Comparison of ENCODE assay signal across 8 mouse cellular contexts in the genomic region with DNA sequence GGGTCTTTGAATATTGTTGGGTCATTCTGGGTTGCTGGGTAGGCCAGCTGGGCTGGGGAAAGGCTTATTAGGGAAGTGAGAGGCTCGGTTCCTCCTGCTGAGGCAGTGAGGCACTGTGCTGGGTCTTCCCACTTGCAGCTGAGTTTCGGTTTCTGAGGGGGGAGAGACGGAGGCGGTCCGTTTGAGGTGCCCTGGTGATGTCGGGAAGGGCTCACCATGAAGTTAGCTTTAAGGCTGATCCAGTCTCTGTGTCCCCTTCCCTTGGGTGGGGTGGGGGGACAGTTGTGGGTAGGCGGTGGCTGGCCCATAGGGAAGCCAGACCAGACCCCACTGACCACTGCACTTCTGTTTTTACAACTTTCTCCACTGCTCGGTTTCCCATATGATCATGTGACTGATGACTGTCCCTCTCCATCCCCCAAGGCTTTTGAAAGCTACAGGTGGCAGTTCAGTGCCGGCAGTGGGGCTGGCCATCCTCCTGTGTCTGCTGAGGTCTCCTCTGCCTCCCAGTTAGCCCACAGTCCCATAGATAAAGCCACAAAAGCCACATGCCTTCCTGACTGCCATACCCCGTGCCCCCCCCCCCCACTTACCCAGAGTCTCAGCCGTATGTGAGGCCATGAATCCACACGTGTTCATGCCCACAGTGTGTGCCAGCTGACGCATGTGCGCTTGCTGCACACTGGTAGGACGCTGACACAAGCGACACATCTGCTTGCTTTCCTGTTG. TPM values are rescaled to one million over a fixed set of nuclear protein-coding genes. Genes with fewer than 3 reads are reported as not detected.
DNase-seq lines count a peak whose midpoint lies in the region; ATAC-seq and TF ChIP-seq lines count a peak whose summit lies in the region.

No protein-coding gene starts in this region.

- peak overlapping the region; percentile 24 to 60 (median 43) for H3K4me3 ChIP-seq in CH12.LX (replicated peaks in 1 of 3; ENCODE audit: low read depth in 2 of 3, low read length in 2 of 3, poor library complexity in 1 of 3)
- no peak overlapping the region for H3K4me3 ChIP-seq in embryonic facial prominence, embryonic 13.5 days
- H3K4me3 ChIP-seq in liver, embryonic 15.5 days (replicated peaks): peak overlapping the region; percentile 37
- 0 out of 2 replicates have a peak overlapping the region, but pooled peaks have one; percentile 6 for H3K4me3 ChIP-seq in stomach, embryonic 16.5 days (replicated peaks; ENCODE audit: low read length)
- H3K4me3 ChIP-seq in forebrain, embryonic 16.5 days (replicated peaks; ENCODE audit: low read length): no peak overlapping the region

- no peak for TF ChIP-seq RAD21 in CH12.LX (IDR thresholded peaks at IDR 0.05; ENCODE audit: low read depth, low read length)

- DNase-seq in kidney, adult 18-20 months: peak; percentile 6
- DNase-seq in kidney, adult 9 months: no peak
- DNase-seq in CH12.LX (ENCODE audit: extremely low read depth): peak; percentile 99

- peak; percentile 68 for TF ChIP-seq POLR2A in CH12.LX (IDR thresholded peaks at IDR 0.05; ENCODE audit: low read depth, low read length)

- H3K27me3 ChIP-seq in CH12.LX (replicated peaks): no peaks in the 10 kb centered on the region
- no peaks in the 10 kb centered on the region for H3K27me3 ChIP-seq in embryonic facial prominence, embryonic 13.5 days
- peaks cover 53% of the 10 kb centered on the region for H3K27me3 ChIP-seq in liver, embryonic 15.5 days
- no peaks in the 10 kb centered on the region for H3K27me3 ChIP-seq in stomach, embryonic 16.5 days (ENCODE audit: control insufficient read depth, insufficient read depth, low read length)
- H3K27me3 ChIP-seq in forebrain, embryonic 16.5 days (replicated peaks; ENCODE audit: control insufficient read depth, insufficient read depth, low read length): no peaks in the 10 kb centered on the region

- H3K4me2 ChIP-seq in CH12.LX (ENCODE audit: insufficient read depth, low read depth, poor library complexity, severe bottlenecking): peak overlapping the region; percentile 41
- H3K4me2 ChIP-seq in embryonic facial prominence, embryonic 13.5 days: peak overlapping the region; percentile 15; the same call in 1 of the 2 replicates
- peak overlapping the region; percentile 45 for H3K4me2 ChIP-seq in liver, embryonic 15.5 days
- H3K4me2 ChIP-seq in stomach, embryonic 16.5 days (ENCODE audit: low read depth, low read length): peak overlapping the region; percentile 1; the same call in 1 of the 2 replicates
- no peak overlapping the region for H3K4me2 ChIP-seq in forebrain, embryonic 16.5 days (ENCODE audit: low read length)

- peak overlapping the region; percentile 14; the same call in 1 of the 2 replicates for H3K9ac ChIP-seq in CH12.LX (ENCODE audit: insufficient read depth, low read depth)
- H3K9ac ChIP-seq in embryonic facial prominence, embryonic 13.5 days: peak overlapping the region; percentile 49; the same call in 1 of the 2 replicates
- H3K9ac ChIP-seq in liver, embryonic 15.5 days: peak overlapping the region; percentile 25; the same call in 1 of the 2 replicates
- H3K9ac ChIP-seq in stomach, embryonic 16.5 days (ENCODE audit: low read length): peak overlapping the region; percentile 38
- no peak overlapping the region for H3K9ac ChIP-seq in forebrain, embryonic 16.5 days (replicated peaks; ENCODE audit: low read depth, low read length)

- TF ChIP-seq CTCF in CH12.LX (conservative IDR thresholded peaks at IDR 0.05 in 1 of 2, IDR thresholded peaks at IDR 0.05 in 1 of 2; ENCODE audit: low read depth in 2 of 2, low read length in 2 of 2): no peak

- dilution Hi-C loops in CH12.LX (cut with MboI; ENCODE audit: extremely low pct_ligation_motif_present, extremely low pct_unique_long_range_greater_than_20kb, low sequenced_read_pairs): no loop called here

- H3K79me2 ChIP-seq in CH12.LX (replicated peaks; ENCODE audit: control insufficient read depth, extremely low read depth, insufficient read depth, poor library complexity, severe bottlenecking): no peaks in the 10 kb centered on the region

- H3K4me1 ChIP-seq in CH12.LX (ENCODE audit: control insufficient read depth in 1 of 2, insufficient read depth in 2 of 2): peaks cover 27 to 53% of the 10 kb centered on the region in 2 experiments
- peaks cover 44% of the 10 kb centered on the region for H3K4me1 ChIP-seq in embryonic facial prominence, embryonic 13.5 days
- peaks cover 42% of the 10 kb centered on the region for H3K4me1 ChIP-seq in liver, embryonic 15.5 days (replicated peaks)
- H3K4me1 ChIP-seq in stomach, embryonic 16.5 days (ENCODE audit: control insufficient read depth, insufficient read depth, low read length): peaks cover 25% of the 10 kb centered on the region
- H3K4me1 ChIP-seq in forebrain, embryonic 16.5 days (replicated peaks; ENCODE audit: control insufficient read depth, insufficient read depth, low read length): peaks cover 23% of the 10 kb centered on the region

- peak; percentile 98 for TF ChIP-seq EP300 in CH12.LX (IDR thresholded peaks at IDR 0.05; ENCODE audit: low read length)

- WGBS in embryonic facial prominence, embryonic 13.5 days: 67% methylated on average over 16 of the region's 16 CpGs
- 20% methylated on average over 16 of the region's 16 CpGs for WGBS in liver, embryonic 15.5 days (ENCODE audit: insufficient replicate concordance)
- 59% methylated on average over 16 of the region's 16 CpGs for WGBS in stomach, embryonic 16.5 days
- WGBS in forebrain, embryonic 16.5 days: 66% methylated on average over 16 of the region's 16 CpGs

- in situ Hi-C loops in CH12.LX (cut with MboI; ENCODE audit: low pct_ligation_motif_present, low pct_unique_long_range_greater_than_20kb, low sequenced_read_pairs): loop anchor here (5.0 kb wide), 1 partner anchor 130 kb away; no protein-coding TSS in a partner anchor

- no peak for ATAC-seq in embryonic facial prominence, embryonic 13.5 days (ENCODE audit: insufficient number of reproducible peaks, insufficient read depth, low FRiP score, low TSS enrichment, low read depth)
- no peak for ATAC-seq in liver, embryonic 15.5 days (ENCODE audit: insufficient read depth)
- no peak for ATAC-seq in stomach, embryonic 16.5 days (ENCODE audit: insufficient read depth, low FRiP score)
- no peak for ATAC-seq in erythroid progenitor cell, adult 5-6 weeks (replicated peaks; ENCODE audit: low FRiP score, poor library complexity, severe bottlenecking)
- no peak for ATAC-seq in forebrain, embryonic 16.5 days

- peaks cover 21 to 35% of the 10 kb centered on the region in 2 experiments for H3K36me3 ChIP-seq in CH12.LX (replicated peaks in 1 of 2; ENCODE audit: control insufficient read depth in 1 of 2, insufficient read depth in 1 of 2, low read length in 1 of 2)
- H3K36me3 ChIP-seq in embryonic facial prominence, embryonic 13.5 days: peaks cover 38% of the 10 kb centered on the region
- peaks cover 15% of the 10 kb centered on the region for H3K36me3 ChIP-seq in liver, embryonic 15.5 days (replicated peaks)
- 0 out of 2 replicates have a peak, but pooled peaks cover 15% of the 10 kb centered on the region for H3K36me3 ChIP-seq in stomach, embryonic 16.5 days (ENCODE audit: control insufficient read depth, insufficient read depth, low read length)
- no peaks in the 10 kb centered on the region; the same call in 1 of the 2 replicates for H3K36me3 ChIP-seq in forebrain, embryonic 16.5 days (ENCODE audit: control insufficient read depth, insufficient read depth)

- H3K9me3 ChIP-seq in CH12.LX (replicated peaks; ENCODE audit: low read length): peaks cover 14% of the 10 kb centered on the region
- no peaks in the 10 kb centered on the region for H3K9me3 ChIP-seq in embryonic facial prominence, embryonic 13.5 days
- no peaks in the 10 kb centered on the region for H3K9me3 ChIP-seq in liver, embryonic 15.5 days (replicated peaks)
- H3K9me3 ChIP-seq in stomach, embryonic 16.5 days (replicated peaks; ENCODE audit: control insufficient read depth, low read length): no peaks in the 10 kb centered on the region
- H3K9me3 ChIP-seq in forebrain, embryonic 16.5 days (ENCODE audit: control insufficient read depth, low read length): no peaks in the 10 kb centered on the region

- peak overlapping the region; percentile 88 for H3K27ac ChIP-seq in CH12.LX (ENCODE audit: insufficient read depth, low read depth)
- no peak overlapping the region for H3K27ac ChIP-seq in embryonic facial prominence, embryonic 13.5 days
- H3K27ac ChIP-seq in liver, embryonic 15.5 days (replicated peaks): peak overlapping the region; percentile 34
- 0 out of 2 replicates have a peak overlapping the region, but pooled peaks have one; percentile 27 for H3K27ac ChIP-seq in stomach, embryonic 16.5 days (ENCODE audit: low read length)
- H3K27ac ChIP-seq in forebrain, embryonic 16.5 days (ENCODE audit: low read length): no peak overlapping the region

RNA-seq across cellular contexts. Expression of gene Grn, which starts 2.2 kb away (rescaled TPM):
- total RNA-seq in CH12.LX (2012; rRNA removed): 106 and 165 TPM in 2 replicates
- total RNA-seq in CH12.LX (2014; rRNA removed): 63.7 and 80.6 TPM in 2 replicates
- polyA plus RNA-seq in CH12.LX (2012; ENCODE audit: insufficient read length, low read depth): 420 and 453 TPM in 2 replicates
- 124 and 126 TPM in 2 replicates for polyA plus RNA-seq in embryonic facial prominence, embryonic 13.5 days (2015; fragmentation: Nextera tagmentation; extraction: Ambion mirVana)
- 94.8 and 121 TPM in 2 replicates for polyA plus RNA-seq in liver, embryonic 15.5 days (2015; fragmentation: Nextera tagmentation; extraction: Ambion mirVana)
- polyA plus RNA-seq in stomach, embryonic 16.5 days (2015; fragmentation: Nextera tagmentation; extraction: Ambion mirVana): 187 and 207 TPM in 2 replicates
- total RNA-seq in erythroid progenitor cell, adult 5-6 weeks (2015; ENCODE audit: low replicate concordance): 90.1 and 125 TPM in 2 replicates
- total RNA-seq in erythroid progenitor cell, adult 5-6 weeks (2017; ENCODE audit: low replicate concordance): 38.5 and 49.9 TPM in 2 replicates
- 68.0 and 72.8 TPM in 2 replicates for polyA plus RNA-seq in forebrain, embryonic 16.5 days (2015; fragmentation: Nextera tagmentation; extraction: Ambion mirVana)

RNA-seq across cellular contexts. Expression of gene Fam171a2, which starts 15.2 kb away (rescaled TPM):
- total RNA-seq in CH12.LX (2012; rRNA removed) (not detected in 2 replicates), CH12.LX (2014; rRNA removed) (not detected in 2 replicates)
- polyA plus RNA-seq in CH12.LX (2012; ENCODE audit: insufficient read length, low read depth): not detected in 2 replicates
- polyA plus RNA-seq in embryonic facial prominence, embryonic 13.5 days (2015; fragmentation: Nextera tagmentation; extraction: Ambion mirVana): 8.1 and 8.2 TPM in 2 replicates
- 0.28 and 0.61 TPM in 2 replicates for polyA plus RNA-seq in liver, embryonic 15.5 days (2015; fragmentation: Nextera tagmentation; extraction: Ambion mirVana)
- polyA plus RNA-seq in stomach, embryonic 16.5 days (2015; fragmentation: Nextera tagmentation; extraction: Ambion mirVana): 2.5 and 3.3 TPM in 2 replicates
- not detected in 2 replicates for total RNA-seq in erythroid progenitor cell, adult 5-6 weeks (2015; ENCODE audit: low replicate concordance)
- total RNA-seq in erythroid progenitor cell, adult 5-6 weeks (2017; ENCODE audit: low replicate concordance): not detected in 2 replicates
- polyA plus RNA-seq in forebrain, embryonic 16.5 days (2015; fragmentation: Nextera tagmentation; extraction: Ambion mirVana): 16.1 and 17.8 TPM in 2 replicates

RNA-seq across cellular contexts. Expression of gene Slc25a39, which starts 24.5 kb away (rescaled TPM):
- 169 and 199 TPM in 2 replicates for total RNA-seq in CH12.LX (2012; rRNA removed)
- 108 and 112 TPM in 2 replicates for total RNA-seq in CH12.LX (2014; rRNA removed)
- 198 and 226 TPM in 2 replicates for polyA plus RNA-seq in CH12.LX (2012; ENCODE audit: insufficient read length, low read depth)
- polyA plus RNA-seq in embryonic facial prominence, embryonic 13.5 days (2015; fragmentation: Nextera tagmentation; extraction: Ambion mirVana): 191 and 195 TPM in 2 replicates
- polyA plus RNA-seq in liver, embryonic 15.5 days (2015; fragmentation: Nextera tagmentation; extraction: Ambion mirVana): 451 and 525 TPM in 2 replicates
- polyA plus RNA-seq in stomach, embryonic 16.5 days (2015; fragmentation: Nextera tagmentation; extraction: Ambion mirVana): 239 and 243 TPM in 2 replicates
- total RNA-seq in erythroid progenitor cell, adult 5-6 weeks (2015; ENCODE audit: low replicate concordance): 211 and 271 TPM in 2 replicates
- total RNA-seq in erythroid progenitor cell, adult 5-6 weeks (2017; ENCODE audit: low replicate concordance): 78.9 and 80.8 TPM in 2 replicates
- 134 and 143 TPM in 2 replicates for polyA plus RNA-seq in forebrain, embryonic 16.5 days (2015; fragmentation: Nextera tagmentation; extraction: Ambion mirVana)

RNA-seq across cellular contexts. Expression of gene Itga2b, which starts 37.6 kb away (rescaled TPM):
- 2.2 and 3.0 TPM in 2 replicates for total RNA-seq in CH12.LX (2012; rRNA removed)
- 0.81 and 0.95 TPM in 2 replicates for total RNA-seq in CH12.LX (2014; rRNA removed)
- polyA plus RNA-seq in CH12.LX (2012; ENCODE audit: insufficient read length, low read depth): 2.3 and 3.6 TPM in 2 replicates
- 6.2 and 6.7 TPM in 2 replicates for polyA plus RNA-seq in embryonic facial prominence, embryonic 13.5 days (2015; fragmentation: Nextera tagmentation; extraction: Ambion mirVana)
- 26.9 and 35.1 TPM in 2 replicates for polyA plus RNA-seq in liver, embryonic 15.5 days (2015; fragmentation: Nextera tagmentation; extraction: Ambion mirVana)
- polyA plus RNA-seq in stomach, embryonic 16.5 days (2015; fragmentation: Nextera tagmentation; extraction: Ambion mirVana): 8.6 and 10.8 TPM in 2 replicates
- total RNA-seq in erythroid progenitor cell, adult 5-6 weeks (2015; ENCODE audit: low replicate concordance): 4.2 and 15.9 TPM in 2 replicates
- 20.4 and 34.3 TPM in 2 replicates for total RNA-seq in erythroid progenitor cell, adult 5-6 weeks (2017; ENCODE audit: low replicate concordance)
- polyA plus RNA-seq in forebrain, embryonic 16.5 days (2015; fragmentation: Nextera tagmentation; extraction: Ambion mirVana): 3.6 and 6.6 TPM in 2 replicates

RNA-seq across cellular contexts. Expression of gene Rundc3a, which starts 39.1 kb away (rescaled TPM):
- total RNA-seq in CH12.LX (2012; rRNA removed) (9.0 and 16.3 TPM in 2 replicates), CH12.LX (2014; rRNA removed) (1.3 and 1.4 TPM in 2 replicates)
- polyA plus RNA-seq in CH12.LX (2012; ENCODE audit: insufficient read length, low read depth): 3.3 and 4.8 TPM in 2 replicates
- polyA plus RNA-seq in embryonic facial prominence, embryonic 13.5 days (2015; fragmentation: Nextera tagmentation; extraction: Ambion mirVana): 3.6 and 5.2 TPM in 2 replicates
- polyA plus RNA-seq in liver, embryonic 15.5 days (2015; fragmentation: Nextera tagmentation; extraction: Ambion mirVana): 2.2 and 2.4 TPM in 2 replicates
- 6.8 and 7.6 TPM in 2 replicates for polyA plus RNA-seq in stomach, embryonic 16.5 days (2015; fragmentation: Nextera tagmentation; extraction: Ambion mirVana)
- not detected in 2 replicates for total RNA-seq in erythroid progenitor cell, adult 5-6 weeks (2015; ENCODE audit: low replicate concordance)
- not detected in 2 replicates for total RNA-seq in erythroid progenitor cell, adult 5-6 weeks (2017; ENCODE audit: low replicate concordance)
- 129 and 156 TPM in 2 replicates for polyA plus RNA-seq in forebrain, embryonic 16.5 days (2015; fragmentation: Nextera tagmentation; extraction: Ambion mirVana)

Comparison
In these comparisons a context has a peak if more than half of its experiments do, and no peak if none do; other contexts are left out.
1. H3K27ac ChIP-seq: peak in CH12.LX (single experiment), liver, embryonic 15.5 days (single experiment) and stomach, embryonic 16.5 days (single experiment); none in embryonic facial prominence, embryonic 13.5 days (single experiment) and forebrain, embryonic 16.5 days (single experiment).
2. H3K4me3 ChIP-seq: peak in CH12.LX (3 of 3), liver, embryonic 15.5 days (single experiment) and stomach, embryonic 16.5 days (single experiment); none in embryonic facial prominence, embryonic 13.5 days (single experiment) and forebrain, embryonic 16.5 days (single experiment).